Mouse (Mus musculus): Measurements from ENCODE around the gene Dtl. TPM values are rescaled to one million over a fixed set of nuclear protein-coding genes. Genes with fewer than 3 reads are reported as not detected.

The Dtl gene
- total RNA-seq, 1 experiment, result 43.6 TPM

DNA sequence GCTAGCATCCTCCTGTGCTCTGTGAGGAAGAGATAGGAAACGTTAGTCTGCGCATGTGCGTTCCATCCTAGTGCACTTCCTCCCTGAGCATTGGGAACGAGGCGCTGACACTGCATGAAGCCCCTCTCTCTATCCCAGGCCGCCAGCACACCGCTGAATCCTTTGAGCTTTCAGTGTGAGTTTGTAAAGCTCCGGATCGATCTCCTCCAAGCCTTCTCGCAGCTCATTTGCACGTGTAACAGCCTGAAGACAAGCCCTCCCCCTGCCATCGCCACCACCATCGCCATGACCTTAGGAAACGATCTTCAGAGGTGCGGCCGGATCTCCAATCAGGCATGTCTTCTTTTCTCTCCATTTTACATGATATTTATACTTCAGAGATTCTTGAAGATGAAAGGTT is 37.5 kb upstream of the Dtl start:
- H3K4me1 ChIP-seq (ENCODE audit: control insufficient read depth in 2 of 2, insufficient read depth in 2 of 2, low read length in 2 of 2, poor library complexity in 1 of 2), result peaks cover 0 to 2% of the 10 kb centered on the region in 2 experiments; a peak in 1 of 4 replicates

DNA sequence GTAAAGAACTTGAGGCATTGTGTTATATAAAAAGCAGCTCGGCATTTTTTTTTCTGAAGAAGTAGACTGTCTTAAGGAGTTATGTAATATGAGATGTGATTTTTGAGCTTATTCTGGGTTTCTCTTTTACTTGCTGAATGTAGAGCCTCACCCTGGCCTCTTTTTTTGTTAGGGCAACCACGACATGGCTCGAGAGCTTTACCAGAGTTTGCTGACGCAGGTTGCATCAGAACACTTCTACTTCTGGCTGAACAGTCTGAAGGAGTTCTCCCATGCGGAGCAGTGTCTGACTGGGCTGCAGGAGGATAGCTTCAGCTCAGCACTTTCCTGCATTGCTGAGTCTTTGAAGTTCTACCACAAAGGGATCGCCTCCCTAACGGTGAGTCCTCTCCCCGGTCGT is 36.3 kb upstream of the Dtl start:
- Histone ChIP-seq H3K4me3 (ENCODE audit: insufficient read depth in 1 of 2, low read depth in 1 of 2, low read length in 2 of 2, poor library complexity in 1 of 2, severe bottlenecking in 1 of 2) (no peak overlapping the region), H3K36me3 (ENCODE audit: control insufficient read depth, insufficient read depth, low read length, poor library complexity, severe bottlenecking) (peaks cover 46% of the 10 kb centered on the region)
- TF ChIP-seq HCFC1 (IDR thresholded peaks at IDR 0.05; ENCODE audit: borderline replicate concordance, insufficient read depth, low read length) (no peak), ZNF384 (IDR thresholded peaks at IDR 0.05; ENCODE audit: low read depth, low read length) (no peak), MAFK (IDR thresholded peaks at IDR 0.05; ENCODE audit: insufficient read depth, low read depth, low read length) (no peak), CHD2 (IDR thresholded peaks at IDR 0.05; ENCODE audit: low read depth, low read length) (no peak), ZC3H11A (IDR thresholded peaks at IDR 0.05; ENCODE audit: borderline replicate concordance, low read depth, low read length) (no peak)

More for the DNA sequence above, 37.5 kb upstream of the Dtl start:
- in situ Hi-C loops (cut with MboI; ENCODE audit: low sequenced_read_pairs in 2 of 2, unreplicated experiment in 2 of 2), result no loop called here
- Histone ChIP-seq H3K27ac (ENCODE audit: insufficient read depth, low read depth, low read length, poor library complexity, severe bottlenecking) (no peak overlapping the region), H3K4me3 (ENCODE audit: insufficient read depth in 1 of 2, low read depth in 1 of 2, low read length in 2 of 2, poor library complexity in 1 of 2, severe bottlenecking in 1 of 2) (no peak overlapping the region), H3K9me3 (ENCODE audit: control insufficient read depth, insufficient read depth, low read depth, low read length) (no peaks in the 10 kb centered on the region), H3K36me3 (ENCODE audit: control insufficient read depth, insufficient read depth, low read length, poor library complexity, severe bottlenecking) (peaks cover 40% of the 10 kb centered on the region), H3K9ac (ENCODE audit: insufficient read depth, low read depth, low read length, poor library complexity, severe bottlenecking) (no peak overlapping the region)
- no peak for DNase-seq (ENCODE audit: low read depth, low spot score)
- TF ChIP-seq MAFK (IDR thresholded peaks at IDR 0.05; ENCODE audit: insufficient read depth, low read depth, low read length), result no peak
- TF ChIP-seq HCFC1 (IDR thresholded peaks at IDR 0.05; ENCODE audit: borderline replicate concordance, insufficient read depth, low read length), result no peak
- no peak for TF ChIP-seq ZC3H11A (IDR thresholded peaks at IDR 0.05; ENCODE audit: borderline replicate concordance, low read depth, low read length)
- no peak for TF ChIP-seq CHD2 (IDR thresholded peaks at IDR 0.05; ENCODE audit: low read depth, low read length)
- TF ChIP-seq ZNF384 (IDR thresholded peaks at IDR 0.05; ENCODE audit: low read depth, low read length), result no peak

DNA sequence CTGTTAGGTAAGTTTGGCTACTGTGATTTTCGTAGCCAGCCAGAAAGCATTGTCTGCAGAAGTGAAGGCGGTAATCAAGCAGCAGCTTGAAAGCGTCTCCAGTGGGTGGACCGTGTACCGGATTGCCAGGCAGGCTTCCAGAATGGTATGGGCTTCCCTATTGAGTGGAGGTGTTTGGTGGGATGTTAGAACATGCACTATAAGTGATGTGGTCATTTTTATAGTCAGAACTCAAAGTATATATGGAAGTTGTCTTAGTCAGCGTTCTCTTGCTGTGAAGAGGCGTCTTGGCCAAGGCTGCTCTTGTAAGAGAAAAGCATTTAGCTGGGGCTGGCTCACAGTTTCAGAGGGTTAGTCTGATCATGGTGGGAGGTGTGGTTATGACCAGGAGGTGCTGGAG is 35.0 kb upstream of the Dtl start:
- DNase-seq (ENCODE audit: low read depth, low spot score), result no peak
- Histone ChIP-seq H3K4me1 (ENCODE audit: control insufficient read depth in 2 of 2, insufficient read depth in 2 of 2, low read length in 2 of 2, poor library complexity in 1 of 2) (peaks cover 0 to 2% of the 10 kb centered on the region in 2 experiments; a peak in 1 of 4 replicates), H3K27ac (ENCODE audit: insufficient read depth, low read depth, low read length, poor library complexity, severe bottlenecking) (no peak overlapping the region), H3K36me3 (ENCODE audit: control insufficient read depth, insufficient read depth, low read length, poor library complexity, severe bottlenecking) (peaks cover 47% of the 10 kb centered on the region), H3K9ac (ENCODE audit: insufficient read depth, low read depth, low read length, poor library complexity, severe bottlenecking) (no peak overlapping the region), H3K4me3 (ENCODE audit: insufficient read depth in 1 of 2, low read depth in 1 of 2, low read length in 2 of 2, poor library complexity in 1 of 2, severe bottlenecking in 1 of 2) (no peak overlapping the region), H3K9me3 (ENCODE audit: control insufficient read depth, insufficient read depth, low read depth, low read length) (no peaks in the 10 kb centered on the region)
- TF ChIP-seq MAFK (IDR thresholded peaks at IDR 0.05; ENCODE audit: insufficient read depth, low read depth, low read length), result no peak
- no peak for TF ChIP-seq ZNF384 (IDR thresholded peaks at IDR 0.05; ENCODE audit: low read depth, low read length)
- TF ChIP-seq ZC3H11A (IDR thresholded peaks at IDR 0.05; ENCODE audit: borderline replicate concordance, low read depth, low read length), result no peak
- TF ChIP-seq HCFC1 (IDR thresholded peaks at IDR 0.05; ENCODE audit: borderline replicate concordance, insufficient read depth, low read length), result no peak
- no peak for TF ChIP-seq CHD2 (IDR thresholded peaks at IDR 0.05; ENCODE audit: low read depth, low read length)
- in situ Hi-C loops (cut with MboI; ENCODE audit: low sequenced_read_pairs in 2 of 2, unreplicated experiment in 2 of 2), result no loop called here

More for the DNA sequence above, 36.3 kb upstream of the Dtl start:
- Histone ChIP-seq H3K9ac (ENCODE audit: insufficient read depth, low read depth, low read length, poor library complexity, severe bottlenecking) (no peak overlapping the region), H3K27ac (ENCODE audit: insufficient read depth, low read depth, low read length, poor library complexity, severe bottlenecking) (no peak overlapping the region), H3K9me3 (ENCODE audit: control insufficient read depth, insufficient read depth, low read depth, low read length) (no peaks in the 10 kb centered on the region), H3K4me1 (ENCODE audit: control insufficient read depth in 2 of 2, insufficient read depth in 2 of 2, low read length in 2 of 2, poor library complexity in 1 of 2) (peaks cover 0 to 2% of the 10 kb centered on the region in 2 experiments; a peak in 1 of 4 replicates)
- DNase-seq (ENCODE audit: low read depth, low spot score), result no peak
- in situ Hi-C loops (cut with MboI; ENCODE audit: low sequenced_read_pairs in 2 of 2, unreplicated experiment in 2 of 2), result no loop called here

DNA sequence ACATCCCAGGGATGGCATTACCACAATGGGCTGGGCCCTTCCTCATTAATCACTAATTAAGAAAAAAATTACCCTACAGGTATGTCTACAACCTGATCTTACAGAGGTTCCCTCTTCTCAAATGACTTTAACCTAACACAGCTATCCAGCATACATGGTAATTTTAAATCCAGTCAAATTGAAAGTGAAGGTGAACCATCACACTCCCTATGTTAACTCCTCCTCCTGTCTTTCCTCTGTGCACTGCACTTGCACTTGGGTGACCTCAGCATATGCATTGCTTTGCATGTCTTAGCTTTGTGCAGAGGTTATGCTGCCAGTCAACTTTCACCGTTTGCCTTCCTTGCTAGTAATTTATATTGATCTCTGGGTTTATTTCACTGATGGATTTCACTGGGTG is 34.2 kb upstream of the Dtl start:
- Histone ChIP-seq H3K4me1 (ENCODE audit: control insufficient read depth in 2 of 2, insufficient read depth in 2 of 2, low read length in 2 of 2, poor library complexity in 1 of 2) (peaks cover 0 to 2% of the 10 kb centered on the region in 2 experiments; a peak in 1 of 4 replicates), H3K27ac (ENCODE audit: insufficient read depth, low read depth, low read length, poor library complexity, severe bottlenecking) (no peak overlapping the region), H3K9me3 (ENCODE audit: control insufficient read depth, insufficient read depth, low read depth, low read length) (no peaks in the 10 kb centered on the region), H3K36me3 (ENCODE audit: control insufficient read depth, insufficient read depth, low read length, poor library complexity, severe bottlenecking) (peaks cover 47% of the 10 kb centered on the region), H3K9ac (ENCODE audit: insufficient read depth, low read depth, low read length, poor library complexity, severe bottlenecking) (no peak overlapping the region), H3K4me3 (ENCODE audit: insufficient read depth in 1 of 2, low read depth in 1 of 2, low read length in 2 of 2, poor library complexity in 1 of 2, severe bottlenecking in 1 of 2) (no peak overlapping the region)
- in situ Hi-C loops (cut with MboI; ENCODE audit: low sequenced_read_pairs in 2 of 2, unreplicated experiment in 2 of 2), result no loop called here
- DNase-seq (ENCODE audit: low read depth, low spot score), result no peak
- no peak for TF ChIP-seq ZC3H11A (IDR thresholded peaks at IDR 0.05; ENCODE audit: borderline replicate concordance, low read depth, low read length)
- TF ChIP-seq MAFK (IDR thresholded peaks at IDR 0.05; ENCODE audit: insufficient read depth, low read depth, low read length), result no peak
- no peak for TF ChIP-seq HCFC1 (IDR thresholded peaks at IDR 0.05; ENCODE audit: borderline replicate concordance, insufficient read depth, low read length)
- TF ChIP-seq ZNF384 (IDR thresholded peaks at IDR 0.05; ENCODE audit: low read depth, low read length), result no peak
- no peak for TF ChIP-seq CHD2 (IDR thresholded peaks at IDR 0.05; ENCODE audit: low read depth, low read length)
